Mouse (Mus musculus): ENCODE measurements around the gene Pdzd2. TPM values are rescaled to one million over a fixed set of nuclear protein-coding genes. Genes with fewer than 3 reads are reported as not detected.

Gene Pdzd2
- polyA plus RNA-seq, 1 experiment from 2014 or later, result 4.7 TPM

- Histone ChIP-seq H3K36me3 (replicated peaks) (no peaks in the 10 kb centered on the region), H3K27ac (no peak overlapping the region), H3K9me3 (no peaks in the 10 kb centered on the region), H3K27me3 (ENCODE audit: poor library complexity, severe bottlenecking) (no peaks in the 10 kb centered on the region), H3K4me1 (peaks cover 25% of the 10 kb centered on the region), H3K4me3 (no peak overlapping the region)
- no peak for DNase-seq (ENCODE audit: extremely low spot score, low spot score)
- WGBS, result 96% methylated on average over 9 of the region's 9 CpGs
Observed at GRCm38 (mm10) chr15:12626930-12627329, 112.8 kb downstream of the Pdzd2 start.

GRCm38 (mm10) chr15:12626166-12626565, 113.6 kb downstream of the Pdzd2 start:
- no peak for DNase-seq (ENCODE audit: extremely low spot score, low spot score)
- H3K27me3 ChIP-seq (ENCODE audit: poor library complexity, severe bottlenecking), result no peaks in the 10 kb centered on the region
- H3K27ac ChIP-seq, result no peak overlapping the region
- WGBS, result 84% methylated on average over 8 of the region's 8 CpGs
- no peak overlapping the region for H3K4me3 ChIP-seq
- no peaks in the 10 kb centered on the region for H3K36me3 ChIP-seq (replicated peaks)
- no peaks in the 10 kb centered on the region for H3K9me3 ChIP-seq
- H3K4me1 ChIP-seq, result peaks cover 17% of the 10 kb centered on the region

DNA sequence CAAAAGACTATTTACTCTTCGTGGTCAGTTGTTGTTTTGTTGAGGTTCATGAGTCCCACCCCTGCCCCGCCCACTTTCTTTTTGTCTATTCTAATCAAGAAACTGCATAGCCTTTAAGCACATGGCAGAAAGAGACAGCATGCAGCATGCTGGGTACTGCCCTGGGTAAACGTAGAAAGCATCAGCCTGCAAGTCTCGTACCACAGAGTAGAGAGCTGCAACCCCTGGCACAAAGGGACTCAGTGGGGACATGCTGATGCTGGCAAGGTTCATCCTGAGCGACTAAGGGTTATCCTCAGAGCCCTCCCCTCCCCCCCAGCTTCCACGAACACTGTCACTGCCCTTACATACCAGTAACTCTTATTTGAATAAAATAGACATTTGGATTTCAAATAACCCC, 114.2 kb downstream of the Pdzd2 start:
- peaks cover 14% of the 10 kb centered on the region for H3K4me1 ChIP-seq
- H3K27me3 ChIP-seq (ENCODE audit: poor library complexity, severe bottlenecking), result no peaks in the 10 kb centered on the region
- 55% methylated on average over 6 of the region's 6 CpGs for WGBS
- no peak overlapping the region for H3K4me3 ChIP-seq
- no peaks in the 10 kb centered on the region for H3K9me3 ChIP-seq
- H3K36me3 ChIP-seq (replicated peaks), result no peaks in the 10 kb centered on the region
- DNase-seq (ENCODE audit: extremely low spot score, low spot score), result no peak
- H3K27ac ChIP-seq, result no peak overlapping the region

- DNase-seq (ENCODE audit: extremely low spot score, low spot score), result no peak
- no peaks in the 10 kb centered on the region for H3K36me3 ChIP-seq (replicated peaks)
- H3K27me3 ChIP-seq (ENCODE audit: poor library complexity, severe bottlenecking), result no peaks in the 10 kb centered on the region
- WGBS, result 96% methylated on average over 4 of the region's 4 CpGs
- no peaks in the 10 kb centered on the region for H3K9me3 ChIP-seq
- H3K27ac ChIP-seq, result no peak overlapping the region
- H3K4me3 ChIP-seq, result no peak overlapping the region
- peaks cover 14% of the 10 kb centered on the region for H3K4me1 ChIP-seq
Observed at GRCm38 (mm10) chr15:12623521-12623920, 116.2 kb downstream of the Pdzd2 start.

- DNase-seq (ENCODE audit: extremely low spot score, low spot score), result no peak
- no peak overlapping the region for H3K27ac ChIP-seq
- WGBS, result 92% methylated on average over 5 of the region's 5 CpGs
- no peak overlapping the region for H3K4me3 ChIP-seq
- H3K4me1 ChIP-seq, result peaks cover 18% of the 10 kb centered on the region
- H3K36me3 ChIP-seq (replicated peaks), result no peaks in the 10 kb centered on the region
- H3K27me3 ChIP-seq (ENCODE audit: poor library complexity, severe bottlenecking), result no peaks in the 10 kb centered on the region
- no peaks in the 10 kb centered on the region for H3K9me3 ChIP-seq
Observed at GRCm38 (mm10) chr15:12622701-12623100, 117.0 kb downstream of the Pdzd2 start.

DNA sequence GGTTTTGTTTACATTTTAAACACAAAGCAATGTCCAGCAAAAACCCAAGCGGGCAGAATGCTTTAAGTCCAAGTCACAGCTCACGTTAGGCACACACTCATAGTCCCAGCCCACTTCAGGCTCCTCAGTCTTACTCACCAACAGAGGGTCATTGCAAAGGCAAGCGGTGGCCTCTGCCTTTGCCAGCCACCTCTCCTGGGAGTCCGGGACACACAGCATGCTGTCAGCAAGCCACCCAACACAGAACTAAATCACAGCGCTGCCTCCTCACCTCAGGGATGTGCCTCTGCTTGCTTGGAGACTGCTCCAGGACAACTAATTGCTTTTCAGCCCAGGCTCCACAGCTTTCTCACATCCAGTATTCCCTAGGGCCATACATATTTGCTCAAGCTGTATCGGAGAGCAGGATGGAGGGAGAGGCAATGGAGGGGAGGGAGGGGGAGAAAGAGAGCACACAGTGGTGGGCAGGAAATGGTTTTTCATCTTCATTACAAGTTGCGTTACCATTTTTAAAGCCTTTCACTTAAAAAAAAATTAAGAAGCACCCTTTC, 117.6 kb downstream of the Pdzd2 start:
- Histone ChIP-seq H3K9me3 (no peaks in the 10 kb centered on the region), H3K36me3 (replicated peaks) (no peaks in the 10 kb centered on the region), H3K27ac (no peak overlapping the region), H3K4me3 (no peak overlapping the region), H3K4me1 (peaks cover 18% of the 10 kb centered on the region), H3K27me3 (ENCODE audit: poor library complexity, severe bottlenecking) (no peaks in the 10 kb centered on the region)
- 80% methylated on average over 7 of the region's 7 CpGs for WGBS
- DNase-seq (ENCODE audit: extremely low spot score, low spot score), result no peak

- H3K27ac ChIP-seq, result no peak overlapping the region
- H3K4me3 ChIP-seq, result no peak overlapping the region
- H3K4me1 ChIP-seq, result peaks cover 18% of the 10 kb centered on the region
- H3K9me3 ChIP-seq, result no peaks in the 10 kb centered on the region
- no peaks in the 10 kb centered on the region for H3K36me3 ChIP-seq (replicated peaks)
- no peaks in the 10 kb centered on the region for H3K27me3 ChIP-seq (ENCODE audit: poor library complexity, severe bottlenecking)
- no peak for DNase-seq (ENCODE audit: extremely low spot score, low spot score)
- WGBS, result 87% methylated on average over 8 of the region's 8 CpGs
Observed at GRCm38 (mm10) chr15:12619273-12619672, 120.5 kb downstream of the Pdzd2 start.

GRCm38 (mm10) chr15:12617651-12618050, 122.1 kb downstream of the Pdzd2 start:
- DNase-seq (ENCODE audit: extremely low spot score, low spot score), result no peak
- no peaks in the 10 kb centered on the region for H3K27me3 ChIP-seq (ENCODE audit: poor library complexity, severe bottlenecking)
- no peaks in the 10 kb centered on the region for H3K36me3 ChIP-seq (replicated peaks)
- H3K9me3 ChIP-seq, result no peaks in the 10 kb centered on the region
- no peak overlapping the region for H3K4me3 ChIP-seq
- no peak overlapping the region for H3K27ac ChIP-seq
- WGBS, result 91% methylated on average over 11 of the region's 11 CpGs
- peaks cover 23% of the 10 kb centered on the region for H3K4me1 ChIP-seq

GRCm38 (mm10) chr15:12617220-12617619, 122.5 kb downstream of the Pdzd2 start:
- H3K4me3 ChIP-seq, result no peak overlapping the region
- H3K27me3 ChIP-seq (ENCODE audit: poor library complexity, severe bottlenecking), result no peaks in the 10 kb centered on the region
- peaks cover 19% of the 10 kb centered on the region for H3K4me1 ChIP-seq
- H3K36me3 ChIP-seq (replicated peaks), result no peaks in the 10 kb centered on the region
- WGBS, result 88% methylated on average over 8 of the region's 8 CpGs
- no peaks in the 10 kb centered on the region for H3K9me3 ChIP-seq
- H3K27ac ChIP-seq, result no peak overlapping the region
- DNase-seq (ENCODE audit: extremely low spot score, low spot score), result no peak

GRCm38 (mm10) chr15:12614944-12615878, 124.5 kb downstream of the Pdzd2 start:
- Histone ChIP-seq H3K27me3 (ENCODE audit: poor library complexity, severe bottlenecking) (no peaks in the 10 kb centered on the region), H3K27ac (no peak overlapping the region), H3K4me1 (peaks cover 16% of the 10 kb centered on the region), H3K36me3 (replicated peaks) (no peaks in the 10 kb centered on the region), H3K4me3 (no peak overlapping the region), H3K9me3 (no peaks in the 10 kb centered on the region)
- WGBS, result 81% methylated on average over 20 of the region's 20 CpGs
- DNase-seq (ENCODE audit: extremely low spot score, low spot score), result no peak

DNA sequence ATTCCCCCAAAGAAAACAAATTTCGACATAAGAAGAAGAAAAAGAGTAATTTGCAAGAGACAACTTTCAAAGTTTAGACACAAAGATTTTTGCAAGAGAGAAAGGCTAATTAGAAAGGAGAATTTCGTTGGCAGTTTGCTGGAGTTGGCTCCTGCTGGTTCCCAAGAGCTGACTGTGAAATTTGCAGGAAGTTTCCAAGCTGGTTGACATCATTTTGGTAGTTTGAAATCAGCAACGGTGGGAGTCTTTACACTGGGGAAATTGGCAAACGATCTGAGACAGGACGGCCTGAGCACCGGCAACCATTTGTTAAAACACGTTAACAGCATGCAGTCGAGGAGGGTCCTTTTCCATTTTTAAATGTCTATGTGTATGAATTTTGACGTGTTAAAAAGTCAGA, 125.7 kb downstream of the Pdzd2 start:
- H3K27me3 ChIP-seq (ENCODE audit: poor library complexity, severe bottlenecking), result no peaks in the 10 kb centered on the region
- no peak for DNase-seq (ENCODE audit: extremely low spot score, low spot score)
- no peaks in the 10 kb centered on the region for H3K9me3 ChIP-seq
- H3K4me1 ChIP-seq, result peaks cover 16% of the 10 kb centered on the region
- WGBS, result 73% methylated on average over 9 of the region's 9 CpGs
- H3K27ac ChIP-seq, result no peak overlapping the region
- no peaks in the 10 kb centered on the region for H3K36me3 ChIP-seq (replicated peaks)
- H3K4me3 ChIP-seq, result no peak overlapping the region

DNA sequence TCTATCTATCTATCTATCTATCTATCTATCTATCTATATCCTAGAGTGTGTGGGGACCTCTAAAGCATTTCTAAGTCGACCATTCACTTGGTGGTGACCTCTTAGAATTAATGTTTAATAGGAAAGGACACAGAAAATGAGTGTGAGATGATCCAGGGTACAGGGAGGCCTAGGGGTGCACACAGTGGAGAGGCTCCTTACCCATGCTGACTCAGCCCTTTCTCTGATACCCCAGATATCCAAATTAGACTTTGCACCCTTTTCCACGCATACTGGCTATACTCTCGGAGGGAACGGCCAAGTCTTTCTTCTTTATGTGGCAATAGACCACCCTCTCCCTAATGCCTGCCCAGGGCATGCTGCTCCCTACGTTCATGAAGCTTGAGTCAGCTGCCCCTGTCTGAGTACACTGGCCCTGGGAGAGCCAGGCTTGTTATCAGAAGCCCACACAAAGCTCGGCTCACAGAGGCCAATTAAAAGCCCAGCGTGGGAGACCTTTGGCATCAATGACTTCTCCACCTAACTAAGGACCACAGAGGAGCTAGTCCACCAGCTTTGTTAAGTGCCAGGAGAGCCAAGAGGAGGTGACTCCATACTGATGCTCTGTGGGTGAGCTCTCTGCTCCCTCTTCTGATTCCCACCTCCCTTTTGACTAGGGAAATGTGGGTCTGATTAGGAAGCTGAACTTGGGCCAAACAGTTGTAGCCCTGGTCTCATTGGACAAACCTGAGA, 126.6 kb downstream of the Pdzd2 start:
- Histone ChIP-seq H3K4me1 (peaks cover 12% of the 10 kb centered on the region; the same call in 1 of the 2 replicates), H3K27me3 (ENCODE audit: poor library complexity, severe bottlenecking) (no peaks in the 10 kb centered on the region), H3K27ac (no peak overlapping the region), H3K36me3 (replicated peaks) (no peaks in the 10 kb centered on the region), H3K9me3 (no peaks in the 10 kb centered on the region), H3K4me3 (no peak overlapping the region)
- DNase-seq (ENCODE audit: extremely low spot score, low spot score), result no peak
- WGBS, result 69% methylated on average over 7 of the region's 7 CpGs

DNA sequence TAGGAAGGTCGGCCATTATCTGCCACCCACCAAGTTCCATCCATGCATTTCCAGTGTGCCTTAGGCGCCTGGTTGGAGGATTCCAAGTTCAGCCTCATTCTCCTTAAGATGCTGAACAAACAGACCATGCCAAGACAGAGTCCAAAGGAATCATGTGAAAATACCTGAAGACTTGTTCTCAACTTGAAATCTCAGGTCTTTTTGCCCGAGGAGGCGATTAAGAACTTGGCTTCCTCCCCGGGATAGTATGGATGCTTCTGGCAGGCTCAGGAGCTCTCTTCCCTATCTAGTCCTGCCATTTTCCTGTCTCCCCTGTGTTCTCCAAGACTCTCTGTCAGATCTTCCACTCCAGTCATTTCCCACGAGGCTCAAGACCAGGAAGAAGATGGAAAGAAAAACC, 131.6 kb downstream of the Pdzd2 start:
- DNase-seq (ENCODE audit: extremely low spot score, low spot score), result no peak

More for the DNA sequence above, 131.6 kb downstream of the Pdzd2 start:
- Histone ChIP-seq H3K4me3 (no peak overlapping the region), H3K9me3 (peaks cover 5% of the 10 kb centered on the region; the same call in 1 of the 2 replicates), H3K27ac (no peak overlapping the region), H3K27me3 (ENCODE audit: poor library complexity, severe bottlenecking) (no peaks in the 10 kb centered on the region), H3K4me1 (peaks cover 1% of the 10 kb centered on the region; the same call in 1 of the 2 replicates), H3K36me3 (replicated peaks) (no peaks in the 10 kb centered on the region)
- WGBS, result 90% methylated on average over 6 of the region's 6 CpGs

Measured in forebrain, embryonic 10.5 days (tissue).